Mouse (Mus musculus) kidney, adult 2 months (tissue): ENCODE results near the gene Sugct. TPM values are rescaled to one million over a fixed set of nuclear protein-coding genes. Genes with fewer than 3 reads are reported as not detected.

Experiments
- DNase-seq: peaks from one replicate; pipeline ENCODE4 v3.0.0; 2021
- H3K27ac ChIP-seq: fragments of 200-500 bp; 2 replicates; pipeline ENCODE4 v1.5.1; 2012; ENCODE audit warnings: low read depth, low read length, control low read depth, inconsistent platforms; ENCODE audit not compliant: insufficient read depth
- H3K27me3 ChIP-seq: fragments of 200-500 bp; replicated peaks from 2 replicates; pipeline ENCODE4 v1.6.1; 2012; ENCODE audit warnings: mild to moderate bottlenecking, moderate library complexity, low read length, inconsistent platforms; ENCODE audit not compliant: control insufficient read depth, insufficient read depth
- H3K36me3 ChIP-seq: fragments of 200-500 bp; 2 replicates; pipeline ENCODE4 v1.6.1; 2012; ENCODE audit warnings: mild to moderate bottlenecking, moderate library complexity, low read length, inconsistent platforms; ENCODE audit not compliant: control insufficient read depth, insufficient read depth
- H3K4me1 ChIP-seq: fragments of 200-500 bp; 2 replicates; pipeline ENCODE4 v1.6.1; 2011; ENCODE audit warnings: low read length; ENCODE audit not compliant: control insufficient read depth, insufficient read depth
- H3K4me3 ChIP-seq: fragments of 200-500 bp; 2 replicates; pipeline ENCODE4 v1.5.1; 2011; ENCODE audit warnings: mild to moderate bottlenecking, low read depth, low read length, control low read depth; ENCODE audit not compliant: insufficient read depth
- CTCF ChIP-seq: fragments of 200-500 bp; conservative IDR thresholded peaks from 2 replicates; pipeline ENCODE4 v1.5.1; 2011; ENCODE audit warnings: low read depth, mild to moderate bottlenecking, control low read depth, low read length, moderate library complexity, mixed read lengths; ENCODE audit not compliant: insufficient read depth, insufficient read length
- POLR2A ChIP-seq: fragments of 200-500 bp; IDR thresholded peaks from one replicate; pipeline ENCODE4 v1.6.1; 2011; ENCODE audit warnings: low read depth, low read length, control low read depth
- WGBS: fragments of 180-500 bp; shearing (Covaris S2); methylation state at CpG from one replicate; pipeline ENCODE4 v1.1.7; 2018; 5-methylcytosine and 5-hydroxymethylcytosine counted together
- polyA plus RNA-seq: library from polyadenylated mRNA; depleted of rRNA; stranded (reverse); fragments of >200 nt; gene quantifications from 2 replicates; pipeline ENCODE4 v1.2.3, GENCODE M21; 2012

Gene Sugct
- polyA plus RNA-seq, 1 experiment = 35.5 TPM

GRCm38 (mm10) chr13:16996464-16996863 is 698.9 kb downstream of the Sugct start:
- Histone ChIP-seq H3K4me3 (no peak overlapping the region), H3K27me3 (no peaks in the 10 kb centered on the region), H3K36me3 (no peaks in the 10 kb centered on the region), H3K27ac (no peak overlapping the region), H3K4me1 (peaks cover 5% of the 10 kb centered on the region; the same call in 1 of the 2 replicates)
- TF ChIP-seq CTCF = no peak
- TF ChIP-seq POLR2A = no peak
- DNase-seq = no peak
- WGBS = 87% methylated on average over 2 of the region's 2 CpGs

DNA sequence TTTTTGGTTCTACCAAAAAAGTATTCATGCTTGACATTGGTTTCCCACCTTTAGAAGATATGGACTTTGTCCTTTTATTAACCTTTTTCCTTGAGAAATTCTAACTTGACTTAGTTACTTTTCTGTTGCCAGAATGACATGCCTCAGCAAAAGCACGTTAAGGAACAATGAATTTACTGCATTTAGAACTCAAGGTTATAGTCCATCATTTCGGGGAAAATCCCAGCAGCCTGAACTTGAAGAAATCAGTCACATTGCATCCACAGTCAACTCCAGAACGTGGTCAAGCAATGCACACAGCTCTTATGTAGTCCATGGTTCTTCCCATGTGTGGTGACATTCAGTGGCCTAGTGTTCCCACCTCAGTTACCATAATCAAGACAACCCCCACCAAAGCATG is 700.0 kb downstream of the Sugct start:
- WGBS = 48% methylated on average over 3 of the region's 3 CpGs
- no peak for TF ChIP-seq CTCF
- TF ChIP-seq POLR2A = no peak
- DNase-seq = peak; percentile 70

DNA sequence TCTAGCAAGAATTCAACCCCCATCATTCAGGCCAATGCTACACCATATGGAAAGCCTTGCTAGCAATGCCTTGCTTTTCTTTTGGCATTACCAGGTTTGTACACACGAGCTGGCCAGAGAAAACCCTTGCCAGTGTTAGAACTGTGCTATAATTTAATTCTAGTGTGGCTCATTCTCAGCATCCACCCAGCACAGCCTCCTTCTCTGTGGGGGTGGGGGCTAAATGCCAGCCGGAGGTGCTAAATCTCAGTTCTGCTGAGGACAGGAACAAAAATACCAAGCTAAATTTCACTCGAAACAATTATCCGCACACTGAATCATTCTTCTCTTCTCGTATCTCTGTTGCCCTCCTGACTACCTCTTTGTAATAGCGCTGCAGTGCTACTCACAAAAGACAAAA is 717.6 kb downstream of the Sugct start:
- Histone ChIP-seq H3K36me3 (no peaks in the 10 kb centered on the region), H3K27me3 (no peaks in the 10 kb centered on the region), H3K27ac (no peak overlapping the region), H3K4me3 (no peak overlapping the region), H3K4me1 (no peaks in the 10 kb centered on the region)
- TF ChIP-seq POLR2A = no peak
- TF ChIP-seq CTCF = no peak
- 71% methylated on average over 6 of the region's 6 CpGs for WGBS
- no peak for DNase-seq

More for the DNA sequence above, 700.0 kb downstream of the Sugct start:
- H3K27ac ChIP-seq = peak overlapping the region; percentile 78
- peaks cover 5% of the 10 kb centered on the region; the same call in 1 of the 2 replicates for H3K4me1 ChIP-seq
- no peaks in the 10 kb centered on the region for H3K36me3 ChIP-seq
- no peaks in the 10 kb centered on the region for H3K27me3 ChIP-seq
- no peak overlapping the region for H3K4me3 ChIP-seq

DNA sequence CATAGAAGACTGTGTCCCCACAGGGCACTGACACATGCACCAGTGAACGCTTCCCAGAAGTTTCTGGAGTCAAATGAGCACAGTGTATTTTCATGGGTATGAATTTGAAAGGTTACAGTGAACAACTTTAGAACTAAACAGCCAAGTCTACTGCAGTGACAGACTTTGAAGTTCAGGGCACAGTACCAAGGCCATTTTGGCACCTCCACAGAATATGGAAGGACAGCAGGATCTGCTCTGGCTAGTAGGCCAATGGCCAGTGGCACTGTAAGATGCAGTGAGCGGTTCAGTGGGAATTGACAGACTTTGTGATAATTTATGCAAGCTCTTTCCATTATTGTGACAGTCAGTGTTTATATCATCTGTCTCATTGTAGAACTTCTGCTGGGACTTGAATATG is 724.1 kb downstream of the Sugct start:
- Histone ChIP-seq H3K4me3 (no peak overlapping the region), H3K36me3 (no peaks in the 10 kb centered on the region), H3K27ac (no peak overlapping the region), H3K4me1 (no peaks in the 10 kb centered on the region), H3K27me3 (no peaks in the 10 kb centered on the region)
- TF ChIP-seq CTCF (no peak), POLR2A (no peak)
- 77% methylated on average over 2 of the region's 2 CpGs for WGBS
- peak; percentile 41 for DNase-seq

GRCm38 (mm10) chr13:16968995-16969394 is 726.4 kb downstream of the Sugct start:
- Histone ChIP-seq H3K4me3 (no peak overlapping the region), H3K4me1 (no peaks in the 10 kb centered on the region), H3K27ac (no peak overlapping the region), H3K36me3 (no peaks in the 10 kb centered on the region), H3K27me3 (no peaks in the 10 kb centered on the region)
- TF ChIP-seq POLR2A (no peak), CTCF (no peak)
- 92% methylated on average over 5 of the region's 5 CpGs for WGBS
- DNase-seq = no peak

DNA sequence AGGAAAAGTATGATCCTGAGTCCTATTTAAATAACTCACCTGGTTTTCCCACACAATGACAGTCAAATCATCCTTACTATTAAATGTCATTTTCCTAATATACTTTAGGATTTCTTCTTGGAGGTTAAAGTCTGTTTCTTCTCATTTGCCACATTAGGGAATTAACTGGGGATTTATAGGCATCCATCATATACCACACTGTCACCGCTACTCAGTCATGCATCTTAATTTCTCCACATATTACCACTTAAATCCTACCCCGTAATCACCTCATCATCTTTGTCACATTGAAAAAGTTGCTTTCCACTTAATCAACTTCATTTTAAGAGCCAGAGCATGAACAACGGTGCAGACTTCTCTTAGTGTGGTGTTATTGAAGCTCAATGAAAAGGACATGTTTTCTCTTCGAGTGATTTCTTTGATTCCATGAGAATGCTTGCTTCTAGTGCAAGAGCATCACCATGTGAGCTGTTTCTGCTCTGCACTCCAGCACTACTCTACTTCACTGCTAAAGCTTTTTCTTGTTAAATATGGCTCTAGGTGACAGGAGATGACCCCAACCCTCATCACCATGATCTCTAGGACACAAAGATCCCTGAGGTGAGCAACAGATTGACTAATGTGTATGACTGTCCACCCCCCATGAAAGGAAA is 730.4 kb downstream of the Sugct start:
- Histone ChIP-seq H3K27me3 (no peaks in the 10 kb centered on the region), H3K27ac (no peak overlapping the region), H3K36me3 (no peaks in the 10 kb centered on the region), H3K4me1 (no peaks in the 10 kb centered on the region), H3K4me3 (no peak overlapping the region)
- DNase-seq = no peak
- TF ChIP-seq POLR2A (no peak), CTCF (no peak)
- WGBS = 75% methylated on average over 4 of the region's 4 CpGs

GRCm38 (mm10) chr13:16952045-16952444 is 743.3 kb downstream of the Sugct start:
- Histone ChIP-seq H3K4me3 (no peak overlapping the region), H3K27ac (no peak overlapping the region), H3K4me1 (no peaks in the 10 kb centered on the region), H3K27me3 (no peaks in the 10 kb centered on the region), H3K36me3 (no peaks in the 10 kb centered on the region)
- TF ChIP-seq CTCF (no peak), POLR2A (no peak)
- DNase-seq = peak; percentile 5
- WGBS = 69% methylated on average over 4 of the region's 4 CpGs

GRCm38 (mm10) chr13:16939466-16939811 is 755.9 kb downstream of the Sugct start:
- 90% methylated on average over 5 of the region's 5 CpGs for WGBS
- Histone ChIP-seq H3K27me3 (no peaks in the 10 kb centered on the region), H3K36me3 (no peaks in the 10 kb centered on the region), H3K4me1 (no peaks in the 10 kb centered on the region), H3K27ac (no peak overlapping the region), H3K4me3 (no peak overlapping the region)
- DNase-seq = no peak
- TF ChIP-seq POLR2A (no peak), CTCF (no peak)
